Mouse (Mus musculus): ENCODE measurements around the gene Slc25a53.
"Not testable (repeated sequence)": the region's sequence is repeated elsewhere in the genome, so short reads cannot be mapped to it uniquely, and the experiment has no call there.

Gene Slc25a53

GRCm38 (mm10) chrX:136959688-136960087, 78.4 kb downstream of the Slc25a53 start:
- DNase-seq (ENCODE audit: low spot score in 2 of 2) = peak in 1 of 2 experiments; percentile 7

GRCm38 (mm10) chrX:136958300-136958699, 79.8 kb downstream of the Slc25a53 start:
- DNase-seq (ENCODE audit: low spot score in 2 of 2) = not testable (repeated sequence)

- peak; percentile 82 to 85 for DNase-seq (ENCODE audit: low spot score in 2 of 2)
These were observed 80.4 kb downstream of the Slc25a53 start for GRCm38 (mm10) chrX:136957583-136958279.

GRCm38 (mm10) chrX:136937985-136938384, 100.1 kb downstream of the Slc25a53 start:
- DNase-seq (ENCODE audit: low spot score in 2 of 2) = no peak

Data from right cerebral cortex, postnatal 36 days (tissue).